Mouse (Mus musculus) CH12.LX (cell line): ENCODE measurements around the gene Pwwp2b. TPM values are rescaled to one million over a fixed set of nuclear protein-coding genes. Genes with fewer than 3 reads are reported as not detected.
A peak's percentile ranks its signal among the peaks of the same experiment; 100 is the strongest.

ENCODE experiments used
- DNase-seq: peaks from one replicate; pipeline ENCODE4 v3.0.0-alpha.2; 2013; ENCODE audit errors: extremely low read depth
- H3K27ac ChIP-seq: 2 replicates; pipeline ENCODE4 v1.5.1; 2012; ENCODE audit warnings: low read depth, mild to moderate bottlenecking, control low read depth, moderate library complexity; ENCODE audit not compliant: insufficient read depth
- H3K27me3 ChIP-seq: replicated peaks from 2 replicates; pipeline ENCODE3; 2012; ENCODE audit warnings: inconsistent platforms
- H3K36me3 ChIP-seq, 2 experiments: replicated peaks in 1 of 2; 2 replicates each; pipeline versions ENCODE3 to v1.6.1; 2012; ENCODE audit warnings: inconsistent platforms in 1 of 2, low read length in 1 of 2, mild to moderate bottlenecking in 1 of 2, mixed read lengths in 1 of 2, moderate library complexity in 1 of 2; ENCODE audit not compliant: control insufficient read depth in 1 of 2, insufficient read depth in 1 of 2
- H3K4me1 ChIP-seq, 2 experiments: 2 replicates each; pipeline ENCODE4 v1.6.1; 2012; ENCODE audit warnings: inconsistent platforms in 1 of 2, moderate library complexity in 1 of 2; ENCODE audit not compliant: insufficient read depth in 2 of 2, control insufficient read depth in 1 of 2
- H3K4me2 ChIP-seq: 2 replicates; pipeline ENCODE4 v1.6.1; 2012; ENCODE audit warnings: low read depth, mild to moderate bottlenecking, control low read depth; ENCODE audit not compliant: poor library complexity, insufficient read depth, severe bottlenecking
- H3K4me3 ChIP-seq, 3 experiments: fragments of 150-350 bp in 1 of 3; sonication (generic) in 1 of 3; replicated peaks in 1 of 3; 2 replicates each; pipeline versions ENCODE3 to v1.5.1; 2011 to 2012; ENCODE audit warnings: low read depth in 2 of 3, low read length in 2 of 3, mild to moderate bottlenecking in 2 of 3, moderate library complexity in 2 of 3, control low read depth in 1 of 3, improper control_type of control experiment in 1 of 3, inconsistent platforms in 1 of 3, mixed read lengths in 1 of 3; ENCODE audit not compliant: poor library complexity in 1 of 3
- H3K79me2 ChIP-seq: replicated peaks from 2 replicates; pipeline ENCODE4 v1.6.1; 2012; ENCODE audit warnings: mild to moderate bottlenecking, moderate library complexity; ENCODE audit not compliant: control insufficient read depth, poor library complexity, insufficient read depth, severe bottlenecking; ENCODE audit errors: extremely low read depth
- H3K9ac ChIP-seq: 2 replicates; pipeline ENCODE4 v1.6.1; 2012; ENCODE audit warnings: low read depth, mild to moderate bottlenecking, control low read depth, moderate library complexity; ENCODE audit not compliant: insufficient read depth
- H3K9me3 ChIP-seq: replicated peaks from 2 replicates; pipeline ENCODE3; 2012; ENCODE audit warnings: low read length, inconsistent platforms, mixed read lengths
- CHD1 ChIP-seq: IDR thresholded peaks from 2 replicates; pipeline ENCODE4 v1.6.1; 2012; ENCODE audit warnings: low read depth, low read length, improper control_type of control experiment, inconsistent platforms
- E2F4 ChIP-seq: IDR thresholded peaks from 2 replicates; pipeline ENCODE4 v1.6.1; 2011; ENCODE audit warnings: low read depth, low read length, improper control_type of control experiment; ENCODE audit not compliant: insufficient replicate concordance
- GABPA ChIP-seq: IDR thresholded peaks from 2 replicates; pipeline ENCODE4 v1.6.1; 2012; ENCODE audit warnings: low read depth, low read length, improper control_type of control experiment, inconsistent platforms; ENCODE audit not compliant: insufficient replicate concordance
- HCFC1 ChIP-seq: IDR thresholded peaks from 2 replicates; pipeline ENCODE4 v1.6.1; 2012; ENCODE audit warnings: low read depth, mild to moderate bottlenecking, inconsistent platforms, low read length, improper control_type of control experiment
- IRF4 ChIP-seq: IDR thresholded peaks from 2 replicates; pipeline ENCODE4 v1.6.1; 2014; ENCODE audit warnings: low read depth, mild to moderate bottlenecking, inconsistent platforms, low read length, improper control_type of control experiment
- MAFK ChIP-seq: IDR thresholded peaks from 2 replicates; pipeline ENCODE4 v1.6.1; 2011; ENCODE audit warnings: low read length, improper control_type of control experiment; ENCODE audit not compliant: insufficient replicate concordance
- MAZ ChIP-seq: IDR thresholded peaks from 2 replicates; pipeline ENCODE4 v1.6.1; 2012; ENCODE audit warnings: low read depth, mild to moderate bottlenecking, inconsistent platforms, low read length, improper control_type of control experiment, moderate library complexity
- POLR2A ChIP-seq: IDR thresholded peaks from 2 replicates; pipeline ENCODE4 v1.6.1; 2011; ENCODE audit warnings: low read depth, mild to moderate bottlenecking, improper control_type of control experiment, low read length
- ZNF384 ChIP-seq: IDR thresholded peaks from 2 replicates; pipeline ENCODE4 v1.6.1; 2012; ENCODE audit warnings: low read depth, low read length, improper control_type of control experiment, inconsistent platforms
- dilution Hi-C: fragments of 300-500 bp; cut with MboI; formaldehyde crosslinking; loops from 2 replicates; pipeline ENCODE4 v1.14.3; 2020; ENCODE audit warnings: low sequenced_read_pairs; ENCODE audit not compliant: extremely low pct_unique_long_range_greater_than_20kb, extremely low pct_ligation_motif_present
- in situ Hi-C: fragments of 300-500 bp; cut with MboI; formaldehyde crosslinking; loops from 3 replicates; pipeline ENCODE4 v1.14.3; 2019; ENCODE audit warnings: low sequenced_read_pairs, low pct_ligation_motif_present, low pct_unique_long_range_greater_than_20kb, mixed read lengths
- polyA plus RNA-seq: library from polyadenylated mRNA; unstranded; fragments of >175 nt; gene quantifications from 2 replicates; pipeline ENCODE4 v1.2.1, GENCODE M21; 2012; ENCODE audit warnings: low read depth; ENCODE audit not compliant: insufficient read length
- total RNA-seq, 2 experiments: library from RNA; depleted of rRNA; stranded (reverse); fragments of 300-350 nt in 1 of 2; fragments of >200 nt in 1 of 2; gene quantifications; 2 replicates each; pipeline ENCODE4 v1.2.3; 2012 to 2014

The Pwwp2b gene
- total and polyA plus RNA-seq, 3 experiments: 0.08 TPM; not detected in 2

- H3K79me2 ChIP-seq: no peaks in the 10 kb centered on the region
- TF ChIP-seq ZNF384 (0 out of 2 replicates have a peak, but pooled peaks have one; percentile 17), IRF4 (no peak)
- peaks cover 5% of the 10 kb centered on the region for H3K9me3 ChIP-seq
- no peaks in the 10 kb centered on the region for H3K36me3 ChIP-seq
- no peak for DNase-seq
- H3K4me1 ChIP-seq: peaks cover 8 to 10% of the 10 kb centered on the region in 2 experiments
- dilution Hi-C loops: no loop called here
- in situ Hi-C loops: no loop called here
- no peak overlapping the region for H3K4me2 ChIP-seq
- H3K27me3 ChIP-seq: peaks cover 90% of the 10 kb centered on the region
- no peak overlapping the region for H3K9ac ChIP-seq
- no peak overlapping the region for H3K27ac ChIP-seq
- H3K4me3 ChIP-seq: no peak overlapping the region
Observed at GRCm38 (mm10) chr7:139264337-139264736, 16.1 kb downstream of the Pwwp2b start.

- H3K9me3 ChIP-seq: peaks cover 5% of the 10 kb centered on the region
- TF ChIP-seq HCFC1 (no peak), MAFK (peak; percentile 83)
- DNase-seq: no peak
- H3K4me3 ChIP-seq: no peak overlapping the region
- no peak overlapping the region for H3K27ac ChIP-seq
- H3K4me2 ChIP-seq: no peak overlapping the region
- no peaks in the 10 kb centered on the region for H3K36me3 ChIP-seq
- H3K27me3 ChIP-seq: peaks cover 85% of the 10 kb centered on the region
- H3K4me1 ChIP-seq: peaks cover 8 to 10% of the 10 kb centered on the region in 2 experiments
- in situ Hi-C loops: no loop called here
- H3K79me2 ChIP-seq: no peaks in the 10 kb centered on the region
- H3K9ac ChIP-seq: no peak overlapping the region
- dilution Hi-C loops: no loop called here
Observed at GRCm38 (mm10) chr7:139265634-139266033, 17.4 kb downstream of the Pwwp2b start.

- TF ChIP-seq E2F4: no peak
- no peak for TF ChIP-seq GABPA
- TF ChIP-seq CHD1: no peak
- TF ChIP-seq MAZ: no peak
- no peak for TF ChIP-seq POLR2A
Observed at GRCm38 (mm10) chr7:139266431-139266830, 18.1 kb downstream of the Pwwp2b start.

More at GRCm38 (mm10) chr7:139266431-139266830, 18.1 kb downstream of the Pwwp2b start:
- in situ Hi-C loops (no loop called here), dilution Hi-C loops (no loop called here)
- H3K27me3 ChIP-seq: peaks cover 87% of the 10 kb centered on the region
- H3K27ac ChIP-seq: no peak overlapping the region
- H3K9me3 ChIP-seq: peaks cover 4% of the 10 kb centered on the region
- H3K36me3 ChIP-seq: no peaks in the 10 kb centered on the region
- no peak overlapping the region for H3K4me3 ChIP-seq
- peaks cover 8 to 10% of the 10 kb centered on the region in 2 experiments for H3K4me1 ChIP-seq
- DNase-seq: no peak
- H3K4me2 ChIP-seq: no peak overlapping the region
- H3K79me2 ChIP-seq: no peaks in the 10 kb centered on the region
- no peak overlapping the region for H3K9ac ChIP-seq
